Mouse (Mus musculus) liver, adult (tissue): ENCODE data around the gene Atp5b.

Source experiments
- GATA4 ChIP-seq: IDR thresholded peaks from 2 replicates; pipeline ENCODE4 v1.6.1; 2014; ENCODE audit warnings: mild to moderate bottlenecking, low read length; ENCODE audit not compliant: insufficient replicate concordance

Gene Atp5b

DNA sequence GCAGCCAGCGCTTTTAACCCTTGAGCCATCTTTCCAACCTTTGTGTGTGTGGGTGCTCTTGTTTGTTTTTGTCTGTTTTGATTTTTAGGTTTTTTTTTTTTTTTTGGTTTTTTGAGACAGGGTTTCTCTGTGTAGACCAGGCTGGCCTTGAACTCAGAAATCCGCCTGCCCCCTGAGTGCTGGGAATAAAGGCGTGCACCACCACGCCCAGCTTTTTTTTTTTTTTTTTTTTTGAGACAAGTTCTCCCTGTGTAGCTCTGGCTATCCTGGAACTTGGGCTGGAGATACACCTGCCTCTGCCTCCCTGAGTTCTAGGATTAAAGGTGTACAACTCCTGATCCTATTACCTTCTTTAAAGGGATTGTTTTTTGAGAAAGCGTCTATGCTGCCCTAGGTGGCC is 22.0 kb upstream of the Atp5b start:
- no peak for TF ChIP-seq GATA4

GRCm38 (mm10) chr10:128062221-128062989 is 20.7 kb upstream of the Atp5b start:
- TF ChIP-seq GATA4 = no peak

- TF ChIP-seq GATA4 = no peak
Observed at GRCm38 (mm10) chr10:128066072-128066471, 17.0 kb upstream of the Atp5b start.

DNA sequence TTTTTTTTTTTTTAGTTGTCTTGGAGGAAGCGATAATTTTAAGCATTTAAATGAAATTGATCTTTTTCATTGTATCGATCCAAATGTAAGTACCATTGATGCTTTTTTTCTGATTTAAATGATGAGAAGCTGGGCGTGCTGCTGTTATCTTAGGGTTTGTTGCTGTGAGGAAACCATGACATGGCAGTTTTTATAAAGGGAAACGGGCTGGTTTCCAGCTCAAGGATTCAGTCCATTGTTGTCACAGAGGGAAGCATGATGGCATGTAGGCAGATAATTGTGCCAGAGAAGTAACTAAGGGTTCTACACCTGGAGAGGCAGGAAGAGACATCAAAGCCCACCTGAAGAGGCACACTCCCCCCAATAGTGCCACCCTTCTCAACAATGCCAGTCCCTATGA is 13.9 kb upstream of the Atp5b start:
- no peak; the same call in 1 of the 2 replicates for TF ChIP-seq GATA4

DNA sequence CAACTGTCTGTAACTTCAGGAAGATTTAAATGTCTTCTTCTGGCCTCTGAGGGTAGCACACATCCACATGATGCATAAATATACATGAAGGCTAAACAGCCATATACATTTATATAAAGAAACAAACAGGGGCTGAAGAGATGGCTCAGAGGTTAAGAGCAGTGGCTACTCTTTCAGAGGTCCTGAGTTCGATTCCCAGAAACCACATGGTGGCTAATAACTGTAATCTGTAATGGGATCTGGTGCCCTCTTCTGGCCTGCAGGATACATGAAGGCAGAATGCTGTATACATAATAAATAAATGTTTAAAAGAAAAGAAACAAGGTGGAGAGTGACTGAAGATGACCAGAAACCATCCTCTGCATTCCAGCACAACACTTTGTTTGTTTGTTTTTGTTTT is 2.6 kb upstream of the Atp5b start:
- no peak for TF ChIP-seq GATA4

- TF ChIP-seq GATA4 = no peak
Observed at GRCm38 (mm10) chr10:128081807-128082476, 1.1 kb upstream of the Atp5b start.

GRCm38 (mm10) chr10:128082477-128082808 is 630 bp upstream of the Atp5b start:
- no peak for TF ChIP-seq GATA4

DNA sequence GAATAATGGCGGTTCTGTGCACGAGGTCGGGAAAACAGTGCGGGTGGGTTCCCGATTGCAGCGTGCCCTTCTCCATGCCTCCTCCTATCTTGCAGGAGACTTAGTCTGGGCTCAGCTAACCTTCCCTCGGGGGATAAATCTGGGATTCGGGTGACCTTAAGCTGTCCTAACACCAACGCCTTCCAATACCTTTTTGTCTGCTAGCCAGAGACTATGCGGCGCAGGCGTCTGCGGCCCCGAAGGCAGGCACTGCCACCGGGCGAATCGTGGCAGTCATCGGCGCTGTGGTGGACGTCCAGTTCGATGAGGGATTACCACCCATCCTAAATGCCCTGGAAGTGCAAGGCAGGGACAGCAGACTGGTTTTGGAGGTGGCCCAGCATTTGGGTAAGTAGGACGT is 615 bp downstream of the Atp5b start:
- TF ChIP-seq GATA4 = 0 out of 2 replicates have a peak, but pooled peaks have one; percentile 12

- TF ChIP-seq GATA4 = no peak
Observed at GRCm38 (mm10) chr10:128084160-128084559, 1.1 kb downstream of the Atp5b start.

DNA sequence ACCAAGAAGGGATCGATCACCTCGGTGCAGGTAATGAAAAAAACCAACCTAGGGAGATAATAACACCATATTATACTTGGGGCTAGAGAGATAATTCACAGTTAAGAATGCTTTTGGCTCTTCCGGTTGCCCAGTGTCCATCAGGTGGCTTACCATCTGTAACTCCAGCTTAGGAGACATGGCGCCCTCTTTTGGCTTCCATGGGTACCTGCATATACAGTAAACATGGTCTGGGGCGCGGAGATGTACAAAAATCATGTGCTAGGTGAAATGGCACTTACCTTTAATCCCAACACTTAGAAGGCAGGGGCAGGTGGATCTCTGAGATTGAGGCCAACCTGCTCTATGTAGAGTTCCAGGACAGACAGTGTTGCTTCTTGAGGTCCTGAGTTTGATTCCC is 3.3 kb downstream of the Atp5b start:
- no peak for TF ChIP-seq GATA4

DNA sequence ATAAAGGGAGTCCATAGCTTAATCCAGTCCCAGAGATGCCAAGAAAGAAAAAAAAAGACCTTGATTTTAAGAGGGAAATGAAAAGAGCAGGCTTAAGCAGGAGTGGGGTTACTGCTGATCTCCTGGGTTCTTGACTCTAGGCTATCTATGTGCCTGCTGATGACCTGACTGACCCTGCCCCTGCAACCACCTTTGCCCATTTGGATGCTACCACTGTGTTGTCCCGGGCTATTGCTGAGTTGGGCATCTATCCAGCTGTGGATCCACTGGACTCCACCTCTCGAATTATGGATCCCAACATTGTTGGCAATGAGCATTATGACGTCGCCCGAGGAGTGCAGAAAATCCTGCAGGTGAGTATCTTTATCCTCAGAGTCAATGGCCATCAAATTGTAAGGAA is 5.1 kb downstream of the Atp5b start:
- peak; percentile 35; the same call in 1 of the 2 replicates for TF ChIP-seq GATA4

DNA sequence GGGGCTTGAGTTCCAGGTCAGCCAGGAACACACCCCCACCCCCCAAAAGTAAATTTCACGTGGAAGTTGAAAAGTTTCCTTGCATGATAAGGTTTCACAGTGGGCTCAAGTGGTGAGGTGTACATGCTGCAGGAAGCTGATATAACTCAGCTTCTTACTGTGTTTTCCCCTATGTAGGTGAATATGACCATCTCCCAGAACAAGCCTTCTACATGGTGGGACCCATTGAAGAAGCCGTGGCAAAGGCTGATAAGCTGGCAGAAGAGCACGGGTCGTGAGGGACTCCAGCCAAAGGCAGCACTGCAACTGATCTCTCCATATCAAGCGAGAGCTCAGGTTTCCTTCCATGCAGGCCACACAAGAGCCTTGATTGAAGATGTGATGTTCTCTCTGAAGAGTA is 6.8 kb downstream of the Atp5b start:
- no peak for TF ChIP-seq GATA4

- TF ChIP-seq GATA4 = no peak
Observed at GRCm38 (mm10) chr10:128090651-128091563, 7.8 kb downstream of the Atp5b start.

GRCm38 (mm10) chr10:128091564-128092505 is 8.8 kb downstream of the Atp5b start, which contains the start of gene Baz2a:
Baz2a (plus strand) TSS chr10:128091577.
- no peak; the same call in 1 of the 2 replicates for TF ChIP-seq GATA4
